Mouse (Mus musculus) liver, adult 2 months (tissue): ENCODE results near the gene Gal3st3. TPM values are rescaled to one million over a fixed set of nuclear protein-coding genes. Genes with fewer than 3 reads are reported as not detected.

ENCODE experiments used
- DNase-seq: peaks from one replicate; pipeline ENCODE4 v3.0.0-alpha.2; 2011; ENCODE audit warnings: low read depth, low spot score; ENCODE audit errors: extremely low read depth
- H3K27ac ChIP-seq: fragments of 200-500 bp; replicated peaks from 2 replicates; pipeline ENCODE4 v1.5.1; 2012; ENCODE audit warnings: low read depth, mild to moderate bottlenecking, control low read depth, inconsistent platforms, low read length; ENCODE audit not compliant: insufficient read depth
- H3K27me3 ChIP-seq: fragments of 200-500 bp; 2 replicates; pipeline ENCODE4 v1.6.1; 2012; ENCODE audit warnings: mild to moderate bottlenecking, moderate library complexity, low read length, inconsistent platforms; ENCODE audit not compliant: control insufficient read depth, insufficient read depth
- H3K36me3 ChIP-seq: fragments of 200-500 bp; 2 replicates; pipeline ENCODE4 v1.6.1; 2012; ENCODE audit warnings: low read length, inconsistent platforms; ENCODE audit not compliant: control insufficient read depth, insufficient read depth
- H3K4me1 ChIP-seq: fragments of 200-500 bp; 2 replicates; pipeline ENCODE4 v1.6.1; 2011; ENCODE audit warnings: low read length; ENCODE audit not compliant: control insufficient read depth, insufficient read depth
- H3K4me3 ChIP-seq: fragments of 200-500 bp; 2 replicates; pipeline ENCODE4 v1.5.1; 2011; ENCODE audit warnings: low read depth, mild to moderate bottlenecking, control low read depth, low read length, moderate library complexity; ENCODE audit not compliant: insufficient read depth
- H3K79me2 ChIP-seq: fragments of 200-500 bp; 2 replicates; pipeline ENCODE4 v1.6.1; 2012; ENCODE audit warnings: inconsistent platforms, mild to moderate bottlenecking, low read length, moderate library complexity; ENCODE audit not compliant: control insufficient read depth, insufficient read depth
- H3K9ac ChIP-seq: fragments of 200-500 bp; 2 replicates; pipeline ENCODE4 v1.6.1; 2012; ENCODE audit warnings: low read depth, mild to moderate bottlenecking, control low read depth, inconsistent platforms, low read length
- CTCF ChIP-seq: fragments of 200-500 bp; IDR thresholded peaks from 2 replicates; pipeline ENCODE4 v1.5.1; 2011; ENCODE audit warnings: low read depth, low read length, control low read depth
- POLR2A ChIP-seq: fragments of 200-500 bp; IDR thresholded peaks from 2 replicates; pipeline ENCODE4 v1.6.1; 2011; ENCODE audit warnings: low read length, control low read depth; ENCODE audit not compliant: insufficient read depth; ENCODE audit errors: extremely low read depth
- WGBS: fragments of 180-500 bp; shearing (Covaris S2); methylation state at CpG from one replicate; pipeline ENCODE4 v1.1.7; 2018; 5-methylcytosine and 5-hydroxymethylcytosine counted together
- polyA plus RNA-seq: library from polyadenylated mRNA; depleted of rRNA; stranded (reverse); fragments of >200 nt; gene quantifications from 2 replicates; pipeline ENCODE4 v1.2.3, GENCODE M21; 2012
- total RNA-seq: library from RNA; depleted of rRNA; stranded (reverse); fragments of >200 nt; gene quantifications from 2 replicates; pipeline ENCODE4 v1.2.3, GENCODE M21; 2014

The Gal3st3 gene
- total and polyA plus RNA-seq, 2 experiments, result not detected

DNA sequence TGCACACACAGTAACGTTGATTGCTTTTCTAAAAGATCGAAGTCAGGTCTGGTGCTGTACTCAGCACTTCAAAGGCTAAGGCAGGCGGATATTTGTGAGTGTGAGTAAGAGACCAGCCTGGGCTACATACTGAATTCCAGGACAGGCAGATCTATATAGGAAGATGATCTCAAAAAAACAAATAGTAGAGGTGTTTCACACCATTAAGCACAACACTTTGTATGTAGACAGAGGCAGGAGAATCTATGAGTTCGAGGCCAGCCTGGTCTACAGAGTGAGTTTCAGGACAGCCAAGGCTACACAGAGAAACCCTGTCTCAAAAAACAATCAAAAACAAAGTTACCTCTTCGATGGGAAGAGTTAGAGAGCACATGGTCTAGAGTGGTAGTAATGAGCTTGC lies 22.4 kb upstream of the Gal3st3 start:
- Histone ChIP-seq H3K4me3 (no peak overlapping the region), H3K79me2 (0 out of 2 replicates have a peak, but pooled peaks cover 6% of the 10 kb centered on the region), H3K9ac (no peak overlapping the region), H3K4me1 (peaks cover 8% of the 10 kb centered on the region), H3K27me3 (no peaks in the 10 kb centered on the region), H3K36me3 (peaks cover 29% of the 10 kb centered on the region), H3K27ac (no peak overlapping the region)
- TF ChIP-seq POLR2A (no peak), CTCF (no peak)
- WGBS, result 91% methylated on average over 5 of the region's 5 CpGs
- DNase-seq, result no peak

DNA sequence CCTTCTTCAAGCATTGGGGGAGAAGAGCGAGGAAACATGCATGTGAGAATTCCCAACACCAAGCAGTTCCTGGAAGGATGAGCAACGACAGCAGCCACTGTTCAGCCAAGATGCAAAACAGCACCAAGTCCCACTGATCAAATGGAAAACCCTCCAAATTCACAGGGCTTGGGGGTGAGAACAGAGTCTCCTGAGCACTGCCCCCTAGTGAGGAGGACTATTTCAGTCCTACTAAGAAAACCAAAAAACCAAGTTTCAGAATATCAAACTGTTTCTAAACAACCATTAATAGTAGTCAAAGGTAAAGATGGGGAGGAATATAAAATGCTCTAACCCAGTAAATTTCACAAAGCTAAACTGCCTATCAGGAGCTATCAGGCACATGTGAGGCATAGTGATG lies 21.6 kb upstream of the Gal3st3 start:
- peaks cover 8% of the 10 kb centered on the region for H3K4me1 ChIP-seq
- peaks cover 34% of the 10 kb centered on the region for H3K36me3 ChIP-seq
- DNase-seq, result no peak
- WGBS, result 99% methylated on average over 2 of the region's 2 CpGs
- H3K79me2 ChIP-seq, result 0 out of 2 replicates have a peak, but pooled peaks cover 6% of the 10 kb centered on the region
- no peak overlapping the region for H3K4me3 ChIP-seq
- no peak overlapping the region for H3K9ac ChIP-seq
- H3K27ac ChIP-seq, result no peak overlapping the region
- no peaks in the 10 kb centered on the region for H3K27me3 ChIP-seq
- no peak for TF ChIP-seq CTCF
- TF ChIP-seq POLR2A, result no peak

DNA sequence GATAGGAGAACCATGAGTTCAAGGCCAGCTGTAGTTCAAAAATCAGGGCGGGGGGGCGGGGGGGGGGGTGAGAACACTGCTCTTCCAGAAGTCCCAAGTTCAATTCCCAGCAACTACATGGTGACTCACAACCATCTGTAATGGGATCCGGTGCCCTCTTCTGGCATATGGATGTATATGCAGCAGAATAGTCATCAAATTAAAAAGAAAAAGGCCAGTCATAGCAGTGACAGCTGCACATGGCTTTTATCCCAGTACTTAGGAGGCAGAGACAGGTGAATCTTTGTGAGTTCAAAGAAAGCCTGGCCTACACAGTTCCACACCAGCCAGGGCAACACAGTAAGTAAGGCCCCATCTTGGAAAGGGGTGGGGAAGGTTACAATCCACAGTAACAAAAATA lies 21.0 kb upstream of the Gal3st3 start:
- no peak for TF ChIP-seq CTCF
- TF ChIP-seq POLR2A, result no peak
- no peaks in the 10 kb centered on the region for H3K27me3 ChIP-seq
- H3K9ac ChIP-seq, result no peak overlapping the region
- 0 out of 2 replicates have a peak, but pooled peaks cover 6% of the 10 kb centered on the region for H3K79me2 ChIP-seq
- H3K4me1 ChIP-seq, result peaks cover 8% of the 10 kb centered on the region
- peaks cover 37% of the 10 kb centered on the region for H3K36me3 ChIP-seq
- 83% methylated on average over 3 of the region's 3 CpGs for WGBS
- DNase-seq, result no peak
- H3K27ac ChIP-seq, result no peak overlapping the region
- H3K4me3 ChIP-seq, result no peak overlapping the region

DNA sequence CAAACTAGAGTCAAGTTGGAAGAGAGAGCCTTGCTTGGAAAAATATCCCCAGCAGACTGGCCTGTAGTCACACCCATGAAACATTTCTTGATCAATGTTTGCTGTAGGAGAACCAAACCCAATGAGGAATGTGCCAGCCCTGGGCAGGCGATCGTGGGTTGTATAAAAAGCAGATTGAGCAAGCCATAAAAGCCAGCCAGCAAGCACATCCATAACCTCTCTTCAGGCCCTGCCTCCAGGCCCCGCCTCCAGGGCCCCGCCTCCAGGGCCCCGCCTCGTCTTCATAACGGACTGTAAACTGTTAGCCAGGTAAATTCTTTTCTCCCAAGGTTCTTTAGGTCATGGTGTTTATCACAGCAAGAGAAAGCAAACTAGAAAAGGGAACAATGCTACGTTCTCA lies 19.8 kb upstream of the Gal3st3 start:
- H3K27me3 ChIP-seq, result no peaks in the 10 kb centered on the region
- DNase-seq, result peak; percentile 94
- TF ChIP-seq POLR2A, result no peak
- TF ChIP-seq CTCF, result no peak
- H3K4me1 ChIP-seq, result peaks cover 8% of the 10 kb centered on the region
- no peak overlapping the region for H3K9ac ChIP-seq
- peak overlapping the region; percentile 37 for H3K27ac ChIP-seq
- no peaks in the 10 kb centered on the region for H3K79me2 ChIP-seq
- H3K36me3 ChIP-seq, result peaks cover 37% of the 10 kb centered on the region
- 24% methylated on average over 8 of the region's 8 CpGs for WGBS
- H3K4me3 ChIP-seq, result no peak overlapping the region

DNA sequence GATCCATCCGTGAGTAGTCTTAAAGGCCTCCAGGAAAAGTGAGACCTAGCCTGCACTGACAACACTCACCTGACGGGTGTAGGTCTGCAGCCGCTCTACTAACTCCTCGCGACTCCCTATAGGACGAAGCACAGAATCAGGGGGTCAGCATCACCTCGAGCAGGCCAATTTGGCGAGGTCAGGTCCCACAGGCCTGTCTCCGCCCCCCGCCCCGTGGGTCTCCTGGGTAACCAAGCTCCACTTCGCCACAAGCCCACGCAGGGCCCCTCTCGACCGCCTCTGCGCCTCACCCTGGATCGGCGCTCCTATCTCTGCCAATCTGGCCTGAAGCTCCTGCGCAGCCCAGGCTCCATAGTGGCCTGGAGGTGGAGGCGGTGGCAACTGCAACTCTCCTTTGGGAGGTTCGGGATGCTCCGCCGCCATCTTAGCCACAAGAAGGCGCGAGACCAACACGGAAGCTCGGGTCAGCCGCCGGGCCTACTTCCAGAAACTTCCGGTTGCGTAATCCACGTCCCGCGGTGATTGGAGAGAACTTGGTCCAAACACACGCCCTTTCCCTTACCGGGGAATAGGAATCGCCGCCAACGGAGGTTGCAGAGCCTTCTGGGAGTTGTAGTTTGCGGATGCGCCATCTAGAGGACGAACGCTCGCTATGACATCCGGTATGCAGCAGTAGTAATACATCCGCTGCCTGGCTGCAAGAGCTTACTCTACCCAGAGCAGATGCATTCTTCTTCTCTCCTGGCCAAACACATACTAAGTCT lies 3.0 kb upstream of the Gal3st3 start, which contains the start of gene Sf3b2:
Gene Sf3b2, minus strand, starts transcription at position 484 of the 764 bp plus-strand sequence.
- Histone ChIP-seq H3K4me3 (peak within 1 kb of the TSS; percentile 91), H3K9ac (peak within 1 kb of the TSS; percentile 82), H3K36me3 (peaks cover 15% of the 10 kb centered on the region), H3K4me1 (peaks cover 6% of the 10 kb centered on the region), H3K27me3 (peaks cover 3% of the 10 kb centered on the region; the same call in 1 of the 2 replicates), H3K27ac (peak within 1 kb of the TSS; percentile 62), H3K79me2 (peaks cover 3% of the 10 kb centered on the region; the same call in 1 of the 2 replicates)
- TF ChIP-seq POLR2A, result peak; percentile 53; the same call in 1 of the 2 replicates
- peak; percentile 86 for TF ChIP-seq CTCF
- DNase-seq, result peak; percentile 98
- WGBS, result under 1% methylated on average over 46 of the region's 46 CpGs

DNA sequence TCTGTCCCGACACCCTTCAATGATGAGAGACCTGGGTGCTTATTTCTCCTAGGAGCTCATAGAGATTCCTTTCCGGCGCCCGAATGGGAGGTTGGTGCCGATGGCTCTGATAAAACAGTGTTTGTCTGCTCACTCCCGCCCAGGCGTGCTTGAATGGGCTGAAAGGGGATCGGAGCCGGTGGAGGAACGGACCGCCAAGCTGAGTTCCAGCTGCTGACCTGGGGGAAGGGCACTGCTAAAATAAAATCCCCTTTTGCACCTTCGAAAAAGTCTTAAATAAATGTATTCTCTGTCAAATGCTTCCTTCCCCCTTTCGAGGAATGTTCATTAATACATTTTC lies 2.4 kb upstream of the Gal3st3 start:
- peaks cover 10% of the 10 kb centered on the region for H3K36me3 ChIP-seq
- peak overlapping the region; percentile 13 for H3K27ac ChIP-seq
- 5% methylated on average over 13 of the region's 13 CpGs for WGBS
- H3K4me1 ChIP-seq, result peaks cover 6% of the 10 kb centered on the region
- TF ChIP-seq POLR2A (no peak), CTCF (no peak)
- peaks cover 3% of the 10 kb centered on the region; the same call in 1 of the 2 replicates for H3K27me3 ChIP-seq
- no peak for DNase-seq
- H3K79me2 ChIP-seq, result peaks cover 3% of the 10 kb centered on the region; the same call in 1 of the 2 replicates
- peak overlapping the region; percentile 54 for H3K4me3 ChIP-seq
- peak overlapping the region; percentile 32 for H3K9ac ChIP-seq
